Mouse (Mus musculus) cortical plate, adult 2 months (tissue): ENCODE measurements around the gene Pilrb2.

ENCODE experiments used
- CTCF ChIP-seq: fragments of 200-500 bp; IDR thresholded peaks from 2 replicates; pipeline ENCODE4 v1.5.1; 2011; ENCODE audit warnings: mild to moderate bottlenecking, control low read depth, low read length; ENCODE audit not compliant: insufficient read depth; ENCODE audit errors: extremely low read depth
- POLR2A ChIP-seq: fragments of 200-500 bp; IDR thresholded peaks from 2 replicates; pipeline ENCODE4 v1.6.1; 2011; ENCODE audit warnings: mild to moderate bottlenecking, low read length, control low read depth; ENCODE audit not compliant: insufficient read depth; ENCODE audit errors: extremely low read depth

DNA sequence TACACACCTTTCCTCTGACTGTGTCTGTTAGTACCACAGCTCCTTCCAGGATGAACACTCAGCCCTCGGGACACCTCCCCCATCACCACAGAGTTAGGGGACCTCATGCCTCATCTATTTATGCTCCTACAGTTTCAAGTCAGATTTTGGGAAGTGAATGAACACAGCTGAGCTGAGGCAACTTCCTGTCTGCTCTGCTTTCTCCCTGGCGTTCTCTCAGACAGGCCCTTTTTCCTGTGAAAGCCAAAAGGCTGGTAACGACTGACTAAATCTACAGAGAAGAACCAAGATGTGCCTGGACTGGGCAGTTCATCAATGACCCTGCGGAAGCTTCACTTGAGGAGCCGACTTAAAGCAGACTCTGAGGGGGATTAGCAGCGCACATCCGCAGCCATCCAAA lies 41.4 kb downstream of the Pilrb2 start:
- no peak for TF ChIP-seq POLR2A
- no peak for TF ChIP-seq CTCF
